ENCODE assay signal across 13 mouse cellular contexts in genomic region chr13:29555160-29555785, GRCm38 (mm10).
DNase-seq lines count a peak whose midpoint lies in the region; ATAC-seq lines count a peak whose summit lies in the region.
"Had no signal": no experiment of that assay in that cellular context is flagged by ENCODE, and none has a peak within 500 bp of the region (broad histone marks: within the 10 kb centered on the region; RNA-seq: fewer than 3 reads in every experiment).

No protein-coding gene starts in this region.

- no peak for DNase-seq in frontal cortex, adult 2 months (ENCODE audit: extremely low spot score in 1 of 2, low spot score in 1 of 2)
- peak; percentile 30 for DNase-seq in layer of hippocampus, adult 9-10 months (ENCODE audit: low spot score)
- no peak for DNase-seq in layer of hippocampus, postnatal 14 days (ENCODE audit: low spot score in 2 of 2)
- peak; percentile 51 for DNase-seq in retina, postnatal 1 day
- no peak for DNase-seq in retina, embryonic 14.5 days (ENCODE audit: low spot score)
- no peak for DNase-seq in right cerebral cortex, postnatal 25 days
- no peak for DNase-seq in right cerebral cortex, adult 18-20 months
- DNase-seq: cerebellum, adult 8-10 months; kidney, adult 18-20 months; liver, postnatal 0 days; lung, postnatal 14 days had no signal

- peak; percentile 69 for ATAC-seq in frontal cortex, adult (ENCODE audit: low TSS enrichment)
- ATAC-seq: forebrain, embryonic 16.5 days; liver, postnatal 0 days had no signal

Comparison
In these comparisons a context has a peak if more than half of its experiments do, and no peak if none do; other contexts are left out.
1. DNase-seq: peak in layer of hippocampus, adult 9-10 months (single experiment) and retina, postnatal 1 day (single experiment); none in frontal cortex, adult 2 months (0 of 2), layer of hippocampus, postnatal 14 days (0 of 2), retina, embryonic 14.5 days (single experiment), right cerebral cortex, postnatal 25 days (single experiment) and right cerebral cortex, adult 18-20 months (single experiment).